Mouse (Mus musculus) hindbrain, embryonic 16.5 days (tissue): ENCODE measurements around the gene Rpl9. TPM values are rescaled to one million over a fixed set of nuclear protein-coding genes. Genes with fewer than 3 reads are reported as not detected.

Experiments used
- ATAC-seq: fragments of 200-750 bp; cut with Nextera tagmentation; 2 replicates; pipeline ENCODE4 v1.8.0; 2017; ENCODE audit warnings: moderate TSS enrichment, moderate library complexity
- H3K27ac ChIP-seq: fragments of 300-500 bp; sonication (generic); 2 replicates; pipeline ENCODE4 v1.5.1; 2014; ENCODE audit warnings: low read depth, mild to moderate bottlenecking, control low read depth, low read length, moderate library complexity
- H3K27me3 ChIP-seq: fragments of 300-500 bp; sonication (generic); replicated peaks from 2 replicates; pipeline ENCODE4 v1.6.1; 2014; ENCODE audit warnings: low read length; ENCODE audit not compliant: control insufficient read depth, insufficient read depth
- H3K36me3 ChIP-seq: fragments of 300-500 bp; sonication (generic); 2 replicates; pipeline ENCODE4 v1.6.1; 2014; ENCODE audit warnings: mild to moderate bottlenecking, low read length, moderate library complexity, mixed read lengths; ENCODE audit not compliant: control insufficient read depth, insufficient read depth
- H3K4me1 ChIP-seq: fragments of 300-500 bp; sonication (generic); 2 replicates; pipeline ENCODE4 v1.6.1; 2014; ENCODE audit warnings: low read depth, low read length; ENCODE audit not compliant: control insufficient read depth, insufficient read depth
- H3K4me2 ChIP-seq: fragments of 300-500 bp; sonication (generic); 2 replicates; pipeline ENCODE4 v1.6.1; 2014; ENCODE audit warnings: mild to moderate bottlenecking, low read length, control low read depth, moderate library complexity
- H3K4me3 ChIP-seq: fragments of 300-500 bp; sonication (generic); 2 replicates; pipeline ENCODE4 v1.5.1; 2014; ENCODE audit warnings: mild to moderate bottlenecking, low read length, control low read depth, moderate library complexity
- H3K9ac ChIP-seq: fragments of 300-500 bp; sonication (generic); 2 replicates; pipeline ENCODE4 v1.6.1; 2014; ENCODE audit warnings: low read depth, mild to moderate bottlenecking, control low read depth, low read length, moderate library complexity
- H3K9me3 ChIP-seq: fragments of 300-500 bp; sonication (generic); 2 replicates; pipeline ENCODE4 v1.6.1; 2014; ENCODE audit warnings: mild to moderate bottlenecking, low read length, moderate library complexity; ENCODE audit not compliant: control insufficient read depth
- WGBS: fragments of 180-500 bp; shearing (Covaris S2); extraction: QIAGEN DNeasy Blood & Tissue Kit; methylation state at CpG from one replicate; pipeline ENCODE4 v1.1.7; 2014; 5-methylcytosine and 5-hydroxymethylcytosine counted together
- polyA plus RNA-seq: library from polyadenylated mRNA; unstranded; fragments of >200 nt; fragmentation: Nextera tagmentation; extraction: Ambion mirVana; gene quantifications from 2 replicates; pipeline ENCODE4 v1.2.1, GENCODE M21; 2015

The Rpl9 gene
- polyA plus RNA-seq, 1 experiment from 2014 or later = 509 TPM

GRCm38 (mm10) chr5:65350508-65350907, 40.7 kb downstream of the Rpl9 start:
- WGBS = 60% methylated on average over 10 of the region's 10 CpGs
- ATAC-seq = no peak
- H3K4me2 ChIP-seq = no peak overlapping the region

GRCm38 (mm10) chr5:65348168-65348567, 43.1 kb downstream of the Rpl9 start, which contains the start of gene Klb:
Klb (plus strand) TSS chr5:65348314.
- Histone ChIP-seq H3K4me1 (no peaks in the 10 kb centered on the region), H3K4me3 (peak within 1 kb of the TSS; percentile 22), H3K27me3 (no peaks in the 10 kb centered on the region), H3K4me2 (peak within 1 kb of the TSS; percentile 44), H3K9me3 (no peaks in the 10 kb centered on the region), H3K36me3 (no peaks in the 10 kb centered on the region), H3K27ac (no peak within 1 kb of the TSS), H3K9ac (0 out of 2 replicates have a peak within 1 kb of the TSS, but pooled peaks have one; percentile 1)
- WGBS = 37% methylated on average over 15 of the region's 15 CpGs
- ATAC-seq = no peak

More at GRCm38 (mm10) chr5:65350508-65350907, 40.7 kb downstream of the Rpl9 start:
- H3K27ac ChIP-seq = no peak overlapping the region
- no peak overlapping the region for H3K4me3 ChIP-seq
- no peaks in the 10 kb centered on the region for H3K9me3 ChIP-seq
- no peaks in the 10 kb centered on the region for H3K27me3 ChIP-seq
- no peaks in the 10 kb centered on the region for H3K4me1 ChIP-seq
- no peak overlapping the region for H3K9ac ChIP-seq
- H3K36me3 ChIP-seq = no peaks in the 10 kb centered on the region

- Histone ChIP-seq H3K36me3 (no peaks in the 10 kb centered on the region), H3K9ac (no peak overlapping the region), H3K4me3 (no peak overlapping the region), H3K4me2 (no peak overlapping the region), H3K9me3 (no peaks in the 10 kb centered on the region), H3K27ac (no peak overlapping the region), H3K4me1 (peaks cover 4% of the 10 kb centered on the region; the same call in 1 of the 2 replicates), H3K27me3 (no peaks in the 10 kb centered on the region)
- WGBS = 54% methylated on average over 4 of the region's 4 CpGs
- ATAC-seq = no peak
Measured at GRCm38 (mm10) chr5:65340167-65340566, 51.1 kb downstream of the Rpl9 start.

GRCm38 (mm10) chr5:65338394-65338793, 52.9 kb downstream of the Rpl9 start:
- WGBS = 85% methylated on average over 6 of the region's 6 CpGs
- no peaks in the 10 kb centered on the region for H3K36me3 ChIP-seq
- H3K4me3 ChIP-seq = no peak overlapping the region
- ATAC-seq = no peak
- no peaks in the 10 kb centered on the region for H3K27me3 ChIP-seq
- H3K9me3 ChIP-seq = no peaks in the 10 kb centered on the region
- H3K4me2 ChIP-seq = no peak overlapping the region
- H3K27ac ChIP-seq = no peak overlapping the region
- no peak overlapping the region for H3K9ac ChIP-seq
- H3K4me1 ChIP-seq = peaks cover 8% of the 10 kb centered on the region

Other genes starting within 250 kb of the Rpl9 start
- gene Wdr19, start 191.7 kb downstream of the Rpl9 start, polyA plus RNA-seq = 11.2 and 12.3 TPM in 2 replicates
- 31.8 and 32.3 TPM in 2 replicates for gene Rfc1, start 55.8 kb downstream of the Rpl9 start, polyA plus RNA-seq
- gene Klb, start 43.1 kb downstream of the Rpl9 start, polyA plus RNA-seq = 0.12 and 0.15 TPM in 2 replicates
- gene Lias, start 53 bp upstream of the Rpl9 start, polyA plus RNA-seq = 60.8 and 65.8 TPM in 2 replicates
- 43.5 and 44.8 TPM in 2 replicates for gene Ugdh, start 44.5 kb upstream of the Rpl9 start, polyA plus RNA-seq
- not detected in 2 replicates for gene Gm43552, start 101.4 kb upstream of the Rpl9 start, polyA plus RNA-seq
- gene Smim14, start 145.7 kb upstream of the Rpl9 start, polyA plus RNA-seq = 197 and 207 TPM in 2 replicates
- 183 and 199 TPM in 2 replicates for gene Ube2k, start 145.8 kb upstream of the Rpl9 start, polyA plus RNA-seq